In the genomic region with DNA sequence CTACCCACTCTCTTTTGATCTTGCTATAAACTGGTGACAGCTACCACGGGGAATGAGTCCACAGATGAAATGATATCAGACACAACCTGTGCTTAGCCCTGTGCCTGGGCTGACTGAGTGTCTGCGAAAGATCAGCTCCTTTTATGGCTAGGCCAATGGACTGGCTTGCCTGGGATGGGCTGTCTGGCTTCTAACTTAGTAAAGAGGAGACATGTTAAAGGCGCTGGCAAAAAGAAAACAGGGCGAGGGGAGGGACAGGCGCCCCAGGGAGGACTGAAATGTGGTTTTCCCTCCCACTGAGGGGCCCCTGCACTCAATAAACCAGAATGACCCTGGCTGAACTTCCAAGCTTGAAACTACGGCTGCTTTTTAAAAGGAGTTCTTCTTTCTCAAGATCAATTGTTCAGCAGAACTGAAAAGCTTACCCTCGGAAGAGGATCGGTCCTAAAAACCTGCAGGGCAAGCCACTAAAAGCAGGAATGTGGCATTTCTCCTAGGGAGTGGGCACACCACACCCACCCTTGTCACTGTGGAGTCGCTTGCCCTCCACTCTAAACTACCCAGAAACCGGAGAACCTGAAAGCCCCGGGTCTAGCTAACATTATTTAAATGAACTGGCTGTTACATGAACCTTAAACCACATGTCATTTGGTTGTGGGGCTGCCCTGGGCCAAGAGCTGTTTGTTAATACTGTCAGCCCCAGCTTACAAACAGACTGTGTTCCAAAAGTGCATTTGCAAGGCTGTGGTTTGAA, we compare ENCODE assay signal across 14 mouse cellular contexts. TPM values are rescaled to one million over a fixed set of nuclear protein-coding genes. Genes with fewer than 3 reads are reported as not detected.
DNase-seq lines count a peak whose midpoint lies in the region; ATAC-seq and TF ChIP-seq lines count a peak whose summit lies in the region.
"Had no signal": no experiment of that assay in that cellular context is flagged by ENCODE, and none has a peak within 500 bp of the region (broad histone marks: within the 10 kb centered on the region; RNA-seq: fewer than 3 reads in every experiment).

No protein-coding gene starts in this region.

- no peak overlapping the region for H3K9ac ChIP-seq in lung, embryonic 14.5 days
- no peak overlapping the region for H3K9ac ChIP-seq in stomach, embryonic 15.5 days
- H3K9ac ChIP-seq: liver, embryonic 15.5 days had no signal

- H3K27ac ChIP-seq in gastrocnemius, adult 2 months = peak overlapping the region; percentile 59
- H3K27ac ChIP-seq in lung, embryonic 14.5 days (ENCODE audit: low read depth) = peak overlapping the region; percentile 79
- H3K27ac ChIP-seq in limb, embryonic 10.5 days = peak overlapping the region; percentile 86
- peak overlapping the region; percentile 45; the same call in 1 of the 2 replicates for H3K27ac ChIP-seq in stomach, embryonic 15.5 days
- H3K27ac ChIP-seq: liver, embryonic 15.5 days had no signal

- peak overlapping the region; percentile 41 for H3K4me2 ChIP-seq in lung, embryonic 14.5 days
- H3K4me2 ChIP-seq in stomach, embryonic 15.5 days = no peak overlapping the region
- H3K4me2 ChIP-seq: liver, embryonic 15.5 days had no signal

- WGBS in lung, embryonic 14.5 days = 12% methylated on average over 11 of the region's 11 CpGs
- 5% methylated on average over 11 of the region's 11 CpGs for WGBS in limb, embryonic 10.5 days
- 17% methylated on average over 11 of the region's 11 CpGs for WGBS in stomach, embryonic 15.5 days

- ATAC-seq in lung, embryonic 14.5 days (ENCODE audit: insufficient read depth) = peak; percentile 75
- ATAC-seq in stomach, embryonic 15.5 days (ENCODE audit: insufficient read depth, low FRiP score, low read depth) = peak; percentile 53
- ATAC-seq: Patski had no signal

- no peaks in the 10 kb centered on the region for H3K36me3 ChIP-seq in lung, embryonic 14.5 days (ENCODE audit: insufficient read depth)
- H3K36me3 ChIP-seq in limb, embryonic 10.5 days = peaks cover 7% of the 10 kb centered on the region
- H3K36me3 ChIP-seq in stomach, embryonic 15.5 days = no peaks in the 10 kb centered on the region
- H3K36me3 ChIP-seq: liver, embryonic 15.5 days had no signal

- H3K4me3 ChIP-seq in gastrocnemius, adult 2 months = peak overlapping the region; percentile 59
- H3K4me3 ChIP-seq in lung, embryonic 14.5 days (ENCODE audit: low read depth, low read length) = no peak overlapping the region
- H3K4me3 ChIP-seq in limb, embryonic 10.5 days = peak overlapping the region; percentile 35
- no peak overlapping the region for H3K4me3 ChIP-seq in stomach, embryonic 15.5 days (replicated peaks)
- H3K4me3 ChIP-seq: liver, embryonic 15.5 days had no signal

- no peaks in the 10 kb centered on the region for H3K27me3 ChIP-seq in lung, embryonic 14.5 days (ENCODE audit: insufficient read depth, low read length)
- peaks cover 3% of the 10 kb centered on the region for H3K27me3 ChIP-seq in limb, embryonic 10.5 days (ENCODE audit: low read depth, poor library complexity, severe bottlenecking)
- no peaks in the 10 kb centered on the region for H3K27me3 ChIP-seq in stomach, embryonic 15.5 days (replicated peaks)

- no peak for TF ChIP-seq CTCF in gastrocnemius, adult 2 months (IDR thresholded peaks at IDR 0.05)
- no peak for TF ChIP-seq CTCF in lung, embryonic 14.5 days (IDR thresholded peaks at IDR 0.05; ENCODE audit: low read depth)

- H3K9me3 ChIP-seq in lung, embryonic 14.5 days (ENCODE audit: low read depth, low read length) = no peaks in the 10 kb centered on the region
- no peaks in the 10 kb centered on the region for H3K9me3 ChIP-seq in limb, embryonic 10.5 days (replicated peaks)
- no peaks in the 10 kb centered on the region for H3K9me3 ChIP-seq in stomach, embryonic 15.5 days
- H3K9me3 ChIP-seq: liver, embryonic 15.5 days had no signal

- DNase-seq in gastrocnemius, adult 2 months = peak; percentile 26
- DNase-seq in gastrocnemius, postnatal 25 days = no peak
- DNase-seq in lung, embryonic 14.5 days = peak; percentile 63
- no peak for DNase-seq in lung, postnatal 4 days
- DNase-seq in limb, embryonic 10.5 days (ENCODE audit: low spot score) = peak; percentile 57
- DNase-seq in cerebellum, adult 11 months = no peak
- DNase-seq in urinary bladder, adult 2 months (ENCODE audit: low spot score) = no peak
- DNase-seq: B cell, adult 2 months; kidney, postnatal 14 days; spleen, adult 18-20 months had no signal

- intact Hi-C loops in gastrocnemius, adult 2 months (cut with DNase I) = no loop called here

- H3K4me1 ChIP-seq in lung, embryonic 14.5 days (ENCODE audit: insufficient read depth) = peaks cover 19% of the 10 kb centered on the region
- peaks cover 38% of the 10 kb centered on the region for H3K4me1 ChIP-seq in limb, embryonic 10.5 days
- H3K4me1 ChIP-seq in stomach, embryonic 15.5 days = peaks cover 11% of the 10 kb centered on the region
- H3K4me1 ChIP-seq: liver, embryonic 15.5 days had no signal

RNA-seq across cellular contexts. Expression of gene Sfrp2, which starts 17.8 kb away (rescaled TPM):
- total RNA-seq in gastrocnemius, adult 2 months (2021) = 1 to 10 TPM; 1.2 to 7.1 TPM
- 10 to 100 TPM in 1 of 2 experiments, 1 to 10 TPM in 1; 4.0 to 22.4 TPM for total RNA-seq in gastrocnemius, postnatal 25 days (2021)
- 87.3 and 92.3 TPM in 2 replicates for polyA plus RNA-seq in lung, embryonic 14.5 days (2014; fragmentation: Nextera tagmentation; extraction: Ambion mirVana)
- 63.6 and 92.5 TPM in 2 replicates for polyA plus RNA-seq in limb, embryonic 10.5 days (2016; fragmentation: Nextera tagmentation; extraction: Ambion mirVana)
- polyA plus RNA-seq in stomach, embryonic 15.5 days (2015; fragmentation: Nextera tagmentation; extraction: Ambion mirVana) = 127 and 148 TPM in 2 replicates
- 29.8 and 42.4 TPM in 2 replicates for polyA plus RNA-seq in urinary bladder, adult 2 months (2012; rRNA removed)
- total RNA-seq: neutrophil, adult 5-6 weeks had no signal

RNA-seq across cellular contexts. Expression of gene Tlr2, which starts 57.7 kb away (rescaled TPM):
- total RNA-seq in gastrocnemius, adult 2 months (2021) = under 1 TPM; 0.31 to 0.75 TPM
- total RNA-seq in gastrocnemius, postnatal 25 days (2021) = under 1 TPM; 0.61 to 0.64 TPM
- polyA plus RNA-seq in lung, embryonic 14.5 days (2014; fragmentation: Nextera tagmentation; extraction: Ambion mirVana) = 3.5 and 4.6 TPM in 2 replicates
- polyA plus RNA-seq in limb, embryonic 10.5 days (2016; fragmentation: Nextera tagmentation; extraction: Ambion mirVana) = 0.74 and 1.2 TPM in 2 replicates
- 4.4 and 4.7 TPM in 2 replicates for polyA plus RNA-seq in stomach, embryonic 15.5 days (2015; fragmentation: Nextera tagmentation; extraction: Ambion mirVana)
- polyA plus RNA-seq in urinary bladder, adult 2 months (2012; rRNA removed) = 8.2 and 10.3 TPM in 2 replicates

Comparison
In these comparisons a context has a peak if more than half of its experiments do, and no peak if none do; other contexts are left out.
1. DNase-seq: peak in gastrocnemius, adult 2 months (single experiment), lung, embryonic 14.5 days (single experiment) and limb, embryonic 10.5 days (single experiment); none in gastrocnemius, postnatal 25 days (single experiment), lung, postnatal 4 days (0 of 2), cerebellum, adult 11 months (single experiment) and urinary bladder, adult 2 months (single experiment).
2. H3K4me3 ChIP-seq: peak in gastrocnemius, adult 2 months (single experiment) and limb, embryonic 10.5 days (single experiment); none in lung, embryonic 14.5 days (single experiment) and stomach, embryonic 15.5 days (single experiment).
3. Peak in every context shown above with its lines, with median percentiles within 50 percentile points of each other: H3K27ac ChIP-seq.